Mouse (Mus musculus): ENCODE measurements around the gene Edem3.
"Not testable (repeated sequence)": the region's sequence is repeated elsewhere in the genome, so short reads cannot be mapped to it uniquely, and the experiment has no call there.

Edem3 gene

GRCm38 (mm10) chr1:151752946-151753345, 2.2 kb upstream of the Edem3 start:
- DNase-seq, result no peak

- DNase-seq, result no peak
Measured at GRCm38 (mm10) chr1:151753374-151753929, 1.7 kb upstream of the Edem3 start.

- no peak for DNase-seq
Measured at GRCm38 (mm10) chr1:151754028-151754489, 1.1 kb upstream of the Edem3 start.

GRCm38 (mm10) chr1:151755660-151756424, 671 bp downstream of the Edem3 start:
- no peak for DNase-seq

GRCm38 (mm10) chr1:151756425-151756728, 1.2 kb downstream of the Edem3 start:
- no peak for DNase-seq

- DNase-seq, result no peak
Measured at GRCm38 (mm10) chr1:151758301-151758700, 3.1 kb downstream of the Edem3 start.

- no peak for DNase-seq
Measured at GRCm38 (mm10) chr1:151758991-151759390, 3.8 kb downstream of the Edem3 start.

GRCm38 (mm10) chr1:151764236-151764635, 9.1 kb downstream of the Edem3 start:
- DNase-seq, result no peak

- no peak for DNase-seq
Measured at GRCm38 (mm10) chr1:151766166-151766565, 11.0 kb downstream of the Edem3 start.

GRCm38 (mm10) chr1:151766976-151767654, 11.9 kb downstream of the Edem3 start:
- no peak for DNase-seq

- DNase-seq, result peak; percentile 6
Measured at GRCm38 (mm10) chr1:151769200-151769913, 14.2 kb downstream of the Edem3 start.

- DNase-seq, result no peak
Measured at GRCm38 (mm10) chr1:151777616-151778015, 22.4 kb downstream of the Edem3 start.

- DNase-seq, result no peak
Measured at GRCm38 (mm10) chr1:151778592-151778991, 23.4 kb downstream of the Edem3 start.

GRCm38 (mm10) chr1:151779306-151779705, 24.1 kb downstream of the Edem3 start:
- no peak for DNase-seq

GRCm38 (mm10) chr1:151781447-151781846, 26.3 kb downstream of the Edem3 start:
- no peak for DNase-seq

- no peak for DNase-seq
Measured at GRCm38 (mm10) chr1:151783403-151783802, 28.2 kb downstream of the Edem3 start.

- DNase-seq, result no peak
Measured at GRCm38 (mm10) chr1:151786406-151786805, 31.2 kb downstream of the Edem3 start.

GRCm38 (mm10) chr1:151789136-151789535, 34.0 kb downstream of the Edem3 start:
- no peak for DNase-seq

GRCm38 (mm10) chr1:151792076-151792475, 36.9 kb downstream of the Edem3 start:
- not testable (repeated sequence) for DNase-seq

GRCm38 (mm10) chr1:151802795-151803194, 47.6 kb downstream of the Edem3 start:
- DNase-seq, result not testable (repeated sequence)

- DNase-seq, result no peak
Measured at GRCm38 (mm10) chr1:151807286-151807685, 52.1 kb downstream of the Edem3 start.

GRCm38 (mm10) chr1:151810628-151811421, 55.7 kb downstream of the Edem3 start:
- no peak for DNase-seq

- no peak for DNase-seq
Measured at GRCm38 (mm10) chr1:151811456-151811855, 56.3 kb downstream of the Edem3 start.

Measured in embryo, embryonic 11 days (tissue).